Mouse (Mus musculus) CH12.LX (cell line): ENCODE measurements around the gene Prodh2. TPM values are rescaled to one million over a fixed set of nuclear protein-coding genes. Genes with fewer than 3 reads are reported as not detected.

ENCODE experiments used
- DNase-seq: peaks from one replicate; pipeline ENCODE4 v3.0.0-alpha.2; 2013; ENCODE audit errors: extremely low read depth
- H3K27ac ChIP-seq: 2 replicates; pipeline ENCODE4 v1.5.1; 2012; ENCODE audit warnings: low read depth, mild to moderate bottlenecking, control low read depth, moderate library complexity; ENCODE audit not compliant: insufficient read depth
- H3K27me3 ChIP-seq: replicated peaks from 2 replicates; pipeline ENCODE3; 2012; ENCODE audit warnings: inconsistent platforms
- H3K36me3 ChIP-seq, 2 experiments: replicated peaks in 1 of 2; 2 replicates each; pipeline versions ENCODE3 to v1.6.1; 2012; ENCODE audit warnings: inconsistent platforms in 1 of 2, low read length in 1 of 2, mild to moderate bottlenecking in 1 of 2, mixed read lengths in 1 of 2, moderate library complexity in 1 of 2; ENCODE audit not compliant: control insufficient read depth in 1 of 2, insufficient read depth in 1 of 2
- H3K4me1 ChIP-seq, 2 experiments: 2 replicates each; pipeline ENCODE4 v1.6.1; 2012; ENCODE audit warnings: inconsistent platforms in 1 of 2, moderate library complexity in 1 of 2; ENCODE audit not compliant: insufficient read depth in 2 of 2, control insufficient read depth in 1 of 2
- H3K4me2 ChIP-seq: 2 replicates; pipeline ENCODE4 v1.6.1; 2012; ENCODE audit warnings: low read depth, mild to moderate bottlenecking, control low read depth; ENCODE audit not compliant: poor library complexity, insufficient read depth, severe bottlenecking
- H3K4me3 ChIP-seq, 3 experiments: fragments of 150-350 bp in 1 of 3; sonication (generic) in 1 of 3; replicated peaks in 1 of 3; 2 replicates each; pipeline versions ENCODE3 to v1.5.1; 2011 to 2012; ENCODE audit warnings: low read depth in 2 of 3, low read length in 2 of 3, mild to moderate bottlenecking in 2 of 3, moderate library complexity in 2 of 3, control low read depth in 1 of 3, improper control_type of control experiment in 1 of 3, inconsistent platforms in 1 of 3, mixed read lengths in 1 of 3; ENCODE audit not compliant: poor library complexity in 1 of 3
- H3K79me2 ChIP-seq: replicated peaks from 2 replicates; pipeline ENCODE4 v1.6.1; 2012; ENCODE audit warnings: mild to moderate bottlenecking, moderate library complexity; ENCODE audit not compliant: control insufficient read depth, poor library complexity, insufficient read depth, severe bottlenecking; ENCODE audit errors: extremely low read depth
- H3K9ac ChIP-seq: 2 replicates; pipeline ENCODE4 v1.6.1; 2012; ENCODE audit warnings: low read depth, mild to moderate bottlenecking, control low read depth, moderate library complexity; ENCODE audit not compliant: insufficient read depth
- H3K9me3 ChIP-seq: replicated peaks from 2 replicates; pipeline ENCODE3; 2012; ENCODE audit warnings: low read length, inconsistent platforms, mixed read lengths
- BHLHE40 ChIP-seq: IDR thresholded peaks from 2 replicates; pipeline ENCODE4 v1.6.1; 2011; ENCODE audit warnings: mild to moderate bottlenecking, low read depth, low read length, improper control_type of control experiment
- CHD1 ChIP-seq: IDR thresholded peaks from 2 replicates; pipeline ENCODE4 v1.6.1; 2012; ENCODE audit warnings: low read depth, low read length, improper control_type of control experiment, inconsistent platforms
- CTCF ChIP-seq, 2 experiments: IDR thresholded peaks in 1 of 2; conservative IDR thresholded peaks in 1 of 2; 2 replicates each; pipeline ENCODE4 v1.5.1; 2011 to 2012; ENCODE audit warnings: low read depth in 2 of 2, low read length in 2 of 2, improper control_type of control experiment in 1 of 2, inconsistent platforms in 1 of 2, mild to moderate bottlenecking in 1 of 2, moderate library complexity in 1 of 2
- ELF1 ChIP-seq: IDR thresholded peaks from 2 replicates; pipeline ENCODE4 v1.6.1; 2014; ENCODE audit warnings: low read depth, mild to moderate bottlenecking, inconsistent platforms, low read length, improper control_type of control experiment
- EP300 ChIP-seq: IDR thresholded peaks from 2 replicates; pipeline ENCODE4 v1.6.1; 2011; ENCODE audit warnings: low read length, improper control_type of control experiment
- ETS1 ChIP-seq: conservative IDR thresholded peaks from 2 replicates; pipeline ENCODE4 v1.6.1; 2012; ENCODE audit warnings: low read depth, mild to moderate bottlenecking, inconsistent platforms, low read length, improper control_type of control experiment, moderate library complexity
- HCFC1 ChIP-seq: IDR thresholded peaks from 2 replicates; pipeline ENCODE4 v1.6.1; 2012; ENCODE audit warnings: low read depth, mild to moderate bottlenecking, inconsistent platforms, low read length, improper control_type of control experiment
- IRF4 ChIP-seq: IDR thresholded peaks from 2 replicates; pipeline ENCODE4 v1.6.1; 2014; ENCODE audit warnings: low read depth, mild to moderate bottlenecking, inconsistent platforms, low read length, improper control_type of control experiment
- JUN ChIP-seq: IDR thresholded peaks from 2 replicates; pipeline ENCODE4 v1.6.1; 2011; ENCODE audit warnings: low read depth, mild to moderate bottlenecking, low read length, improper control_type of control experiment, moderate library complexity; ENCODE audit not compliant: insufficient read depth
- JUND ChIP-seq: conservative IDR thresholded peaks from 2 replicates; pipeline ENCODE4 v1.6.1; 2011; ENCODE audit warnings: low read depth, low read length, improper control_type of control experiment
- KAT2A ChIP-seq: IDR thresholded peaks from 2 replicates; pipeline ENCODE4 v1.6.1; 2012; ENCODE audit warnings: low read length, improper control_type of control experiment, inconsistent platforms; ENCODE audit not compliant: insufficient replicate concordance
- MAFK ChIP-seq: IDR thresholded peaks from 2 replicates; pipeline ENCODE4 v1.6.1; 2011; ENCODE audit warnings: low read length, improper control_type of control experiment; ENCODE audit not compliant: insufficient replicate concordance
- MXI1 ChIP-seq: IDR thresholded peaks from 2 replicates; pipeline ENCODE4 v1.6.1; 2011; ENCODE audit warnings: mild to moderate bottlenecking, low read depth, low read length, improper control_type of control experiment
- NELFE ChIP-seq: IDR thresholded peaks from 2 replicates; pipeline ENCODE4 v1.6.1; 2011; ENCODE audit warnings: low read depth, low read length, improper control_type of control experiment
- NRF1 ChIP-seq: IDR thresholded peaks from 2 replicates; pipeline ENCODE4 v1.6.1; 2014; ENCODE audit warnings: low read depth, mild to moderate bottlenecking, inconsistent platforms, low read length, improper control_type of control experiment, moderate library complexity
- POLR2A ChIP-seq: IDR thresholded peaks from 2 replicates; pipeline ENCODE4 v1.6.1; 2011; ENCODE audit warnings: low read depth, mild to moderate bottlenecking, improper control_type of control experiment, low read length
- SIN3A ChIP-seq: IDR thresholded peaks from 2 replicates; pipeline ENCODE4 v1.6.1; 2012; ENCODE audit warnings: low read length, improper control_type of control experiment, inconsistent platforms
- SMC3 ChIP-seq: IDR thresholded peaks from 2 replicates; pipeline ENCODE4 v1.6.1; 2011; ENCODE audit warnings: low read depth, low read length, improper control_type of control experiment
- TCF12 ChIP-seq: IDR thresholded peaks from 2 replicates; pipeline ENCODE4 v1.6.1; 2014; ENCODE audit warnings: low read depth, mild to moderate bottlenecking, inconsistent platforms, low read length, improper control_type of control experiment
- UBTF ChIP-seq: IDR thresholded peaks from 2 replicates; pipeline ENCODE4 v1.6.1; 2012; ENCODE audit warnings: low read depth, mild to moderate bottlenecking, inconsistent platforms, low read length, improper control_type of control experiment, moderate library complexity
- USF1 ChIP-seq: IDR thresholded peaks from 2 replicates; pipeline ENCODE4 v1.6.1; 2014; ENCODE audit warnings: low read depth, mild to moderate bottlenecking, inconsistent platforms, low read length, improper control_type of control experiment
- USF2 ChIP-seq: conservative IDR thresholded peaks from 2 replicates; pipeline ENCODE4 v1.6.1; 2011; ENCODE audit warnings: low read depth, low read length, improper control_type of control experiment
- ZC3H11A ChIP-seq: IDR thresholded peaks from 2 replicates; pipeline ENCODE4 v1.6.1; 2012; ENCODE audit warnings: low read depth, mild to moderate bottlenecking, inconsistent platforms, low read length, improper control_type of control experiment
- ZMIZ1 ChIP-seq: IDR thresholded peaks from 2 replicates; pipeline ENCODE4 v1.6.1; 2012; ENCODE audit warnings: low read depth, mild to moderate bottlenecking, inconsistent platforms, low read length, improper control_type of control experiment
- dilution Hi-C: fragments of 300-500 bp; cut with MboI; formaldehyde crosslinking; loops from 2 replicates; pipeline ENCODE4 v1.14.3; 2020; ENCODE audit warnings: low sequenced_read_pairs; ENCODE audit not compliant: extremely low pct_unique_long_range_greater_than_20kb, extremely low pct_ligation_motif_present
- in situ Hi-C: fragments of 300-500 bp; cut with MboI; formaldehyde crosslinking; loops from 3 replicates; pipeline ENCODE4 v1.14.3; 2019; ENCODE audit warnings: low sequenced_read_pairs, low pct_ligation_motif_present, low pct_unique_long_range_greater_than_20kb, mixed read lengths
- polyA plus RNA-seq: library from polyadenylated mRNA; unstranded; fragments of >175 nt; gene quantifications from 2 replicates; pipeline ENCODE4 v1.2.1, GENCODE M21; 2012; ENCODE audit warnings: low read depth; ENCODE audit not compliant: insufficient read length
- total RNA-seq, 2 experiments: library from RNA; depleted of rRNA; stranded (reverse); fragments of 300-350 nt in 1 of 2; fragments of >200 nt in 1 of 2; gene quantifications; 2 replicates each; pipeline ENCODE4 v1.2.3; 2012 to 2014

Gene Prodh2
- total and polyA plus RNA-seq, 3 experiments = not detected

GRCm38 (mm10) chr7:30456487-30456886 is 36.9 kb upstream of the Prodh2 start:
- Histone ChIP-seq H3K79me2 (no peaks in the 10 kb centered on the region), H3K9ac (no peak overlapping the region), H3K4me3 (no peak overlapping the region), H3K4me2 (no peak overlapping the region), H3K4me1 (peaks cover 16 to 31% of the 10 kb centered on the region in 2 experiments), H3K36me3 (no peaks in the 10 kb centered on the region), H3K27ac (no peak overlapping the region), H3K27me3 (peaks cover 96% of the 10 kb centered on the region), H3K9me3 (no peaks in the 10 kb centered on the region)
- dilution Hi-C loops (no loop called here), in situ Hi-C loops (no loop called here)
- TF ChIP-seq NELFE = no peak
- TF ChIP-seq KAT2A = no peak
- no peak for TF ChIP-seq NRF1
- no peak for TF ChIP-seq ETS1
- TF ChIP-seq POLR2A = no peak
- TF ChIP-seq USF2 = no peak
- no peak for TF ChIP-seq ZMIZ1
- TF ChIP-seq BHLHE40 = no peak
- no peak for TF ChIP-seq USF1
- TF ChIP-seq SMC3 = no peak
- TF ChIP-seq SIN3A = no peak
- TF ChIP-seq MAFK = no peak
- no peak for DNase-seq

- no peak for DNase-seq
These were observed 36.4 kb upstream of the Prodh2 start for GRCm38 (mm10) chr7:30456911-30457628.

More at GRCm38 (mm10) chr7:30456911-30457628, 36.4 kb upstream of the Prodh2 start:
- Histone ChIP-seq H3K79me2 (no peaks in the 10 kb centered on the region), H3K36me3 (no peaks in the 10 kb centered on the region), H3K4me2 (peak overlapping the region; percentile 39; the same call in 1 of the 2 replicates), H3K27me3 (peaks cover 96% of the 10 kb centered on the region), H3K27ac (no peak overlapping the region), H3K9me3 (no peaks in the 10 kb centered on the region), H3K4me3 (no peak overlapping the region), H3K9ac (no peak overlapping the region), H3K4me1 (peaks cover 16 to 31% of the 10 kb centered on the region in 2 experiments)
- in situ Hi-C loops (no loop called here), dilution Hi-C loops (no loop called here)
- TF ChIP-seq CHD1 = no peak
- TF ChIP-seq MAFK = no peak
- TF ChIP-seq ETS1 = no peak
- TF ChIP-seq IRF4 = no peak
- TF ChIP-seq USF2 = no peak
- TF ChIP-seq NRF1 = no peak
- TF ChIP-seq SMC3 = no peak
- TF ChIP-seq JUN = no peak
- no peak for TF ChIP-seq HCFC1
- TF ChIP-seq ZC3H11A = no peak
- TF ChIP-seq EP300 = no peak
- TF ChIP-seq UBTF = no peak
- no peak for TF ChIP-seq KAT2A
- no peak for TF ChIP-seq TCF12
- no peak for TF ChIP-seq CTCF (conservative IDR thresholded peaks at IDR 0.05 in 1 of 2, IDR thresholded peaks at IDR 0.05 in 1 of 2; ENCODE audit: low read depth in 2 of 2, low read length in 2 of 2)
- no peak for TF ChIP-seq MXI1
- no peak for TF ChIP-seq JUND
- no peak for TF ChIP-seq ELF1
